Mouse (Mus musculus): ENCODE data around the gene Vmn1r7. TPM values are rescaled to one million over a fixed set of nuclear protein-coding genes. Genes with fewer than 3 reads are reported as not detected.
"Not testable (repeated sequence)": the region's sequence is repeated elsewhere in the genome, so short reads cannot be mapped to it uniquely, and the experiment has no call there.

Vmn1r7 gene
- not detected for total RNA-seq (2021)

DNA sequence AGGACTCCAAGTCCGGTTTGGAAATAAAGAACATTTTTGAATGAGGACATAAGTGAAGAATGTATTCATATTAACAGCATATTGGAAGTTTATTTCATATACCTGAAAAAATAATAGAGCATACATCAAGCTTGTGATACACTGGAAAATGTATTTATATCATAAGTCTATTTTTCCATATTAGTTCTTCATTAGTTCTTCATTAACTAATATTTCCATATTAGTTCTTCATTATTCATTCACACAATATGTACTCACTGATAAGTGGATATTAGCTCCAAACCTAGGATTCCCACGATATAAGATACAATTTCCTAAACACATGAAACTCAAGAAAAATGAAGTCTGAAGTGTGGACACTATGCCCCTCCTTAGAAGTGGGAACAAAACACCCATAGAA lies at the start of gene Vmn1r7:
Vmn1r7 (minus strand) TSS at position 101 of the 400 bp plus-strand sequence.
- intact Hi-C loops (cut with DNase I); DNase-seq (ENCODE audit: extremely low spot score in 1 of 2, low spot score in 2 of 2): not testable (repeated sequence)

- intact Hi-C loops (cut with DNase I): no loop called here
- no peak for DNase-seq (ENCODE audit: extremely low spot score in 1 of 2, low spot score in 2 of 2)
Observed at GRCm38 (mm10) chr6:57066487-57066886, 41.4 kb upstream of the Vmn1r7 start, which contains the start of gene Vmn1r9. TSS of gene Vmn1r9 (plus strand) at chr6:57066787.

DNA sequence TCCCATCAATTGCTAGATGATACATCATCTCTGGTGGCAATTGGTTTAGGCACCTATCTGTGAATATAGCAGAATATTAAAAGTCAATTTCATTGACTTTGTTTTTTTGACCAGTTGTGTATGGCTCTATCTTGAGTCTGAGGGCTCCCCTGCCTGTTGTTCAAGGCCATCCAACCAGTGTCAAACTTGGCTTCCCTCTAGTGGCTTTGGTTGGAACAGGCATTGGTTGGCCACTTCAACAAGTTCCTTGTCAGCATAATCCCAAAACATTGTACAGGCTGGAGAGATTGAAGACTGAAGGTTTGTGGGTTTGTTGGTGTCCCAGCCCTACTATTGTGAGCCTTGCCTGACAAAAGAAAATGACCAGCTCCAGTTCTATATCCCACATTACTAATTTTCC lies 38.6 kb upstream of the Vmn1r7 start:
- DNase-seq (ENCODE audit: extremely low spot score in 1 of 2, low spot score in 2 of 2): no peak

GRCm38 (mm10) chr6:57034674-57035073 lies 9.6 kb upstream of the Vmn1r7 start:
- intact Hi-C loops (cut with DNase I): no loop called here
- no peak for DNase-seq (ENCODE audit: extremely low spot score in 1 of 2, low spot score in 2 of 2)

More for the DNA sequence above, 38.6 kb upstream of the Vmn1r7 start:
- intact Hi-C loops (cut with DNase I): no loop called here

GRCm38 (mm10) chr6:57031984-57032383 lies 6.9 kb upstream of the Vmn1r7 start, which contains the start of gene Vmn1r8:
TSS of gene Vmn1r8 (plus strand) at chr6:57032284.
- intact Hi-C loops (cut with DNase I): no loop called here
- no peak for DNase-seq (ENCODE audit: extremely low spot score in 1 of 2, low spot score in 2 of 2)

GRCm38 (mm10) chr6:56996943-56997342 lies 28.2 kb downstream of the Vmn1r7 start, which contains the start of gene Vmn1r6:
TSS of gene Vmn1r6 (plus strand) at chr6:56997243.
- intact Hi-C loops (cut with DNase I): no loop called here
- no peak for DNase-seq (ENCODE audit: extremely low spot score in 1 of 2, low spot score in 2 of 2)

Other genes starting within 250 kb of the Vmn1r7 start
- 10 to 100 TPM; 42.2 to 44.8 TPM for gene Kbtbd2, start 227.5 kb downstream of the Vmn1r7 start, total RNA-seq (2021)
- 10 to 100 TPM; 29.5 to 30.6 TPM for gene Fkbp9, start 193.3 kb downstream of the Vmn1r7 start, total RNA-seq (2021)
- 10 to 100 TPM; 57.4 to 65.7 TPM for gene Nt5c3, start 101.4 kb downstream of the Vmn1r7 start, total RNA-seq (2021)
- gene Vmn1r4, start 101.3 kb downstream of the Vmn1r7 start, total RNA-seq (2021): under 1 TPM; 0.55 to 0.60 TPM
- not detected for gene Vmn1r5, start 55.1 kb downstream of the Vmn1r7 start, total RNA-seq (2021)
- not detected for gene Vmn1r6, start 28.1 kb downstream of the Vmn1r7 start, total RNA-seq (2021)
- not detected for gene Vmn1r8, start 7.0 kb upstream of the Vmn1r7 start, total RNA-seq (2021)
- not detected for gene Vmn1r9, start 41.5 kb upstream of the Vmn1r7 start, total RNA-seq (2021)
- not detected for gene Vmn1r10, start 84.1 kb upstream of the Vmn1r7 start, total RNA-seq (2021)
- gene Vmn1r11, start 108.1 kb upstream of the Vmn1r7 start, total RNA-seq (2021): not detected
- not detected for gene Vmn1r12, start 131.6 kb upstream of the Vmn1r7 start, total RNA-seq (2021)
- not detected for gene Vmn1r13, start 178.0 kb upstream of the Vmn1r7 start, total RNA-seq (2021)
- not detected for gene Vmn1r14, start 206.4 kb upstream of the Vmn1r7 start, total RNA-seq (2021)
- gene Vmn1r15, start 232.6 kb upstream of the Vmn1r7 start, total RNA-seq (2021): not detected

Measured in left cerebral cortex, postnatal 10 days (tissue).